Mouse (Mus musculus) midbrain, postnatal 0 days (tissue): ENCODE results near the gene Mcf2l. TPM values are rescaled to one million over a fixed set of nuclear protein-coding genes. Genes with fewer than 3 reads are reported as not detected.

Experiments used
- ATAC-seq: fragments of 200-750 bp; cut with Nextera tagmentation; 2 replicates; pipeline ENCODE4 v1.8.0; 2017; ENCODE audit warnings: moderate number of reproducible peaks, mild to moderate bottlenecking, moderate TSS enrichment, moderate library complexity; ENCODE audit not compliant: low FRiP score
- DNase-seq: peaks from one replicate; pipeline ENCODE4 v3.0.0-alpha.2; 2015; ENCODE audit warnings: low spot score
- H3K27ac ChIP-seq: fragments of 300-500 bp; sonication (generic); 2 replicates; pipeline ENCODE4 v1.5.1; 2014; ENCODE audit warnings: low read depth, mild to moderate bottlenecking, low read length, mixed read lengths
- H3K27me3 ChIP-seq: fragments of 300-500 bp; sonication (generic); 2 replicates; pipeline ENCODE4 v1.6.1; 2014; ENCODE audit warnings: low read length, control low read depth, mixed read lengths; ENCODE audit not compliant: insufficient read depth
- H3K36me3 ChIP-seq: fragments of 300-500 bp; sonication (generic); 2 replicates; pipeline ENCODE4 v1.6.1; 2014; ENCODE audit warnings: low read length, control low read depth, mixed read lengths; ENCODE audit not compliant: insufficient read depth
- H3K4me1 ChIP-seq: fragments of 300-500 bp; sonication (generic); 2 replicates; pipeline ENCODE4 v1.6.1; 2014; ENCODE audit warnings: mild to moderate bottlenecking, control low read depth, antibody characterized with exemption, low read length, mixed read lengths; ENCODE audit not compliant: insufficient read depth
- H3K4me2 ChIP-seq: fragments of 300-500 bp; sonication (generic); 2 replicates; pipeline ENCODE4 v1.6.1; 2014; ENCODE audit warnings: low read depth, mild to moderate bottlenecking, low read length, mixed read lengths; ENCODE audit not compliant: poor library complexity, severe bottlenecking
- H3K4me3 ChIP-seq: fragments of 300-500 bp; sonication (generic); 2 replicates; pipeline ENCODE4 v1.5.1; 2014; ENCODE audit warnings: low read depth, mild to moderate bottlenecking, low read length, moderate library complexity
- H3K9ac ChIP-seq: fragments of 300-500 bp; sonication (generic); replicated peaks from 2 replicates; pipeline ENCODE4 v1.6.1; 2014; ENCODE audit warnings: mild to moderate bottlenecking, low read length, moderate library complexity, mixed read lengths; ENCODE audit not compliant: poor library complexity, severe bottlenecking
- H3K9me3 ChIP-seq: fragments of 300-500 bp; sonication (generic); 2 replicates; pipeline ENCODE4 v1.6.1; 2016; ENCODE audit warnings: low read length, control low read depth
- CTCF ChIP-seq: IDR thresholded peaks from 2 replicates; pipeline ENCODE4 v1.5.1; 2016; ENCODE audit warnings: antibody characterized with exemption, mild to moderate bottlenecking
- WGBS: fragments of 180-500 bp; shearing (Covaris S2); extraction: QIAGEN DNeasy Blood & Tissue Kit; methylation state at CpG from one replicate; pipeline ENCODE4 v1.1.7; 2014; 5-methylcytosine and 5-hydroxymethylcytosine counted together
- polyA plus RNA-seq: library from polyadenylated mRNA; unstranded; fragments of >200 nt; fragmentation: Nextera tagmentation; extraction: Ambion mirVana; gene quantifications from 2 replicates; pipeline ENCODE4 v1.2.1, GENCODE M21; 2015
- total RNA-seq: library from RNA; depleted of rRNA; stranded (reverse); fragments of >200 nt; gene quantifications from 2 replicates; pipeline ENCODE4 v1.2.3, GENCODE M21; 2014; rRNA removed

The Mcf2l gene
- total RNA-seq, result 391 and 405 TPM in 2 replicates
- 130 and 136 TPM in 2 replicates for polyA plus RNA-seq

- no peak for TF ChIP-seq CTCF
- DNase-seq, result peak; percentile 72
- ATAC-seq, result peak; percentile 51
- H3K27ac ChIP-seq, result no peak within 1 kb of the TSS
- no peaks in the 10 kb centered on the region for H3K27me3 ChIP-seq
- no peaks in the 10 kb centered on the region for H3K9me3 ChIP-seq
- no peaks in the 10 kb centered on the region for H3K36me3 ChIP-seq
- H3K4me3 ChIP-seq, result peak within 1 kb of the TSS; percentile 57
- H3K9ac ChIP-seq, result peak within 1 kb of the TSS; percentile 71
- H3K4me1 ChIP-seq, result peaks cover 9% of the 10 kb centered on the region; the same call in 1 of the 2 replicates
- 2% methylated on average over 25 of the region's 30 CpGs for WGBS
- peak within 1 kb of the TSS; percentile 77 for H3K4me2 ChIP-seq
Measured at GRCm38 (mm10) chr8:12873357-12874046, at the start of gene Mcf2l. Mcf2l (plus strand) TSS chr8:12873806.

- no peak overlapping the region for H3K4me2 ChIP-seq
- WGBS, result 63% methylated on average over 10 of the region's 10 CpGs
- no peak for ATAC-seq
- H3K9ac ChIP-seq, result no peak overlapping the region
- H3K27me3 ChIP-seq, result no peaks in the 10 kb centered on the region
- no peaks in the 10 kb centered on the region for H3K4me1 ChIP-seq
- H3K4me3 ChIP-seq, result no peak overlapping the region
- DNase-seq, result no peak
- TF ChIP-seq CTCF, result no peak
- H3K9me3 ChIP-seq, result no peaks in the 10 kb centered on the region
- peaks cover 68% of the 10 kb centered on the region for H3K36me3 ChIP-seq
- no peak overlapping the region for H3K27ac ChIP-seq
Measured at GRCm38 (mm10) chr8:12824562-12824961, 49.0 kb upstream of the Mcf2l start.

GRCm38 (mm10) chr8:12825236-12825635, 48.4 kb upstream of the Mcf2l start:
- Histone ChIP-seq H3K4me1 (no peaks in the 10 kb centered on the region), H3K27ac (no peak overlapping the region), H3K9ac (no peak overlapping the region), H3K4me2 (no peak overlapping the region), H3K9me3 (no peaks in the 10 kb centered on the region), H3K36me3 (peaks cover 73% of the 10 kb centered on the region), H3K27me3 (no peaks in the 10 kb centered on the region), H3K4me3 (no peak overlapping the region)
- no peak for TF ChIP-seq CTCF
- ATAC-seq (no peak), DNase-seq (no peak)
- WGBS, result 75% methylated on average over 6 of the region's 6 CpGs

DNA sequence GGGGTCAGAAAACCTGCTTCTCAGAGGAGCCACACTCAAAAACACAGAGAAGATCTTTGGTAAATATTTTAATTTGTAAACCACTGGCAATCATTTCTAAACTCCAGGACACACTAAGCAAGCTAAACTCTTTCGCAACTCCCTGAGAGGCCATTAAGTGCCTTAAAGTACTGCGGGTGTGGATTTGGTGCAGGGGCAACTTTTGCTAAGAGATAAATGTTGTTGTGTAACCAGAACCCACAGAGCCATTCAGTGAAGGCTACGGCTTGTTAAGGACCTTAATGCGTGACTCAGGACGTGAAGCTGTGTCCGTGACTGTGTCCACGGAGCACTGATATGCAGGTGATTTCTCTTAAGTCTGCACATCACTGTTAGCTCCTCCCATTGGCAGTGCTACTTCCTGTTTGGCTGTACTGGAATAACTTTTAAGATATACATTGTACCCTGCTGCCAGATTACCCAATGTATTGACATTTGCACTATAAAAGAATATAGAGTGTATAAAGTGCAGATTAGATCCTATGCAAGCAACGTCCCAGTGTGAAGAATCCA, 47.8 kb upstream of the Mcf2l start:
- Histone ChIP-seq H3K27ac (no peak overlapping the region), H3K36me3 (peaks cover 71% of the 10 kb centered on the region), H3K4me3 (no peak overlapping the region), H3K9ac (no peak overlapping the region), H3K27me3 (no peaks in the 10 kb centered on the region), H3K4me2 (no peak overlapping the region), H3K9me3 (no peaks in the 10 kb centered on the region), H3K4me1 (no peaks in the 10 kb centered on the region)
- TF ChIP-seq CTCF, result no peak
- 83% methylated on average over 8 of the region's 8 CpGs for WGBS
- no peak for ATAC-seq
- no peak for DNase-seq

- Histone ChIP-seq H3K9me3 (no peaks in the 10 kb centered on the region), H3K4me1 (peaks cover 7% of the 10 kb centered on the region; the same call in 1 of the 2 replicates), H3K9ac (no peak overlapping the region), H3K4me2 (no peak overlapping the region), H3K36me3 (peaks cover 60% of the 10 kb centered on the region), H3K27me3 (no peaks in the 10 kb centered on the region), H3K4me3 (no peak overlapping the region), H3K27ac (no peak overlapping the region)
- ATAC-seq (no peak), DNase-seq (no peak)
- WGBS, result 87% methylated on average over 9 of the region's 9 CpGs
- no peak for TF ChIP-seq CTCF
Measured at GRCm38 (mm10) chr8:12827124-12827523, 46.5 kb upstream of the Mcf2l start.

GRCm38 (mm10) chr8:12828298-12828697, 45.3 kb upstream of the Mcf2l start:
- Histone ChIP-seq H3K4me2 (no peak overlapping the region), H3K36me3 (peaks cover 51% of the 10 kb centered on the region), H3K4me1 (peaks cover 7% of the 10 kb centered on the region; the same call in 1 of the 2 replicates), H3K9ac (no peak overlapping the region), H3K9me3 (no peaks in the 10 kb centered on the region), H3K27me3 (no peaks in the 10 kb centered on the region), H3K4me3 (no peak overlapping the region), H3K27ac (no peak overlapping the region)
- WGBS, result 95% methylated on average over 6 of the region's 6 CpGs
- ATAC-seq (no peak), DNase-seq (no peak)
- TF ChIP-seq CTCF, result no peak
